Mouse (Mus musculus) lung, embryonic 15.5 days (tissue): ENCODE measurements around the gene Speer4d. TPM values are rescaled to one million over a fixed set of nuclear protein-coding genes. Genes with fewer than 3 reads are reported as not detected.
"Not testable (repeated sequence)": the region's sequence is repeated elsewhere in the genome, so short reads cannot be mapped to it uniquely, and the experiment has no call there.

Experiments
- ATAC-seq: fragments of 200-750 bp; cut with Nextera tagmentation; 2 replicates; pipeline ENCODE4 v1.8.0; 2017; ENCODE audit warnings: moderate number of reproducible peaks, borderline replicate concordance; ENCODE audit not compliant: low FRiP score, low TSS enrichment; ENCODE audit errors: extremely low read depth
- H3K27ac ChIP-seq: fragments of 300-500 bp; sonication (generic); 2 replicates; pipeline ENCODE4 v1.5.1; 2015; ENCODE audit warnings: moderate library complexity, mild to moderate bottlenecking, inconsistent platforms
- H3K27me3 ChIP-seq: fragments of 300-500 bp; sonication (generic); 2 replicates; pipeline ENCODE4 v1.6.1; 2015; ENCODE audit warnings: inconsistent platforms
- H3K36me3 ChIP-seq: fragments of 300-500 bp; sonication (generic); 2 replicates; pipeline ENCODE4 v1.6.1; 2015; ENCODE audit warnings: inconsistent platforms
- H3K4me1 ChIP-seq: fragments of 300-500 bp; sonication (generic); 2 replicates; pipeline ENCODE4 v1.6.1; 2015; ENCODE audit warnings: inconsistent platforms
- H3K4me2 ChIP-seq: fragments of 300-500 bp; sonication (generic); 2 replicates; pipeline ENCODE4 v1.6.1; 2015; ENCODE audit warnings: inconsistent platforms, mild to moderate bottlenecking, moderate library complexity
- H3K4me3 ChIP-seq: fragments of 300-500 bp; sonication (generic); 2 replicates; pipeline ENCODE4 v1.5.1; 2015; ENCODE audit warnings: mild to moderate bottlenecking, inconsistent platforms
- H3K9ac ChIP-seq: fragments of 300-500 bp; sonication (generic); 2 replicates; pipeline ENCODE4 v1.6.1; 2015; ENCODE audit warnings: inconsistent platforms
- H3K9me3 ChIP-seq: fragments of 300-500 bp; sonication (generic); 2 replicates; pipeline ENCODE4 v1.6.1; 2016; ENCODE audit warnings: inconsistent platforms
- WGBS: fragments of 180-500 bp; shearing (Covaris S2); methylation state at CpG from one replicate; pipeline ENCODE4 v1.1.7; 2015; 5-methylcytosine and 5-hydroxymethylcytosine counted together
- polyA plus RNA-seq: library from polyadenylated mRNA; unstranded; fragments of >200 nt; fragmentation: Nextera tagmentation; extraction: Ambion mirVana; gene quantifications from 2 replicates; pipeline ENCODE4 v1.2.1, GENCODE M21; 2015

Gene Speer4d
- polyA plus RNA-seq, 1 experiment from 2014 or later = not detected

GRCm38 (mm10) chr5:15603585-15603984, 15.3 kb upstream of the Speer4d start:
- not testable (repeated sequence) for H3K4me1 ChIP-seq, H3K9me3 ChIP-seq, H3K4me2 ChIP-seq, H3K36me3 ChIP-seq, ATAC-seq, H3K27ac ChIP-seq, H3K4me3 ChIP-seq, H3K27me3 ChIP-seq, H3K9ac ChIP-seq
- 74% methylated on average over 8 of the region's 8 CpGs for WGBS

- not testable (repeated sequence) for H3K4me1 ChIP-seq, H3K27ac ChIP-seq, H3K4me2 ChIP-seq, H3K36me3 ChIP-seq, H3K9me3 ChIP-seq, H3K4me3 ChIP-seq, ATAC-seq, H3K9ac ChIP-seq, H3K27me3 ChIP-seq
- WGBS = 57% methylated on average over 6 of the region's 6 CpGs
These were observed 12.2 kb upstream of the Speer4d start for GRCm38 (mm10) chr5:15606677-15607076.

DNA sequence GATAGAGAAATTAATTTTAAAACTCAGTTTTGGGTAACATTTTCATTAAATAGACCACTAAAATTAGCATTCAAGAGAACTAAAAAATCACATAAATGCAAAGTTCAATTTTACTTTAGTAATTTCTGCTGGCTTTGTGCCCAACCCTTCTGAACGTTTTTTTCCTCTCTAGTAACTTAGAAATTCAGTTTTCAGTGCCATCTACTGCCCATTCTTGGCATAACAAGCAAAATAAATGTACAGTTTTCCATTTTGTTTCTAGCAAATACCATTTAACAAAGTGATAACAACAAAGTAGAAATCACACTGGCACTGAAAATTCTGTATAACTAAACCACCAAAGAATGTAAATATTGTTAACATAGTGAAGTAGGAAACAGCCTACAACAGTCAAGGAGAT, 8.2 kb upstream of the Speer4d start:
- not testable (repeated sequence) for H3K4me2 ChIP-seq, H3K27ac ChIP-seq, ATAC-seq, H3K36me3 ChIP-seq, H3K27me3 ChIP-seq, H3K4me1 ChIP-seq, H3K4me3 ChIP-seq, H3K9ac ChIP-seq, H3K9me3 ChIP-seq
- 2% methylated on average over 1 of the region's 1 CpGs for WGBS

DNA sequence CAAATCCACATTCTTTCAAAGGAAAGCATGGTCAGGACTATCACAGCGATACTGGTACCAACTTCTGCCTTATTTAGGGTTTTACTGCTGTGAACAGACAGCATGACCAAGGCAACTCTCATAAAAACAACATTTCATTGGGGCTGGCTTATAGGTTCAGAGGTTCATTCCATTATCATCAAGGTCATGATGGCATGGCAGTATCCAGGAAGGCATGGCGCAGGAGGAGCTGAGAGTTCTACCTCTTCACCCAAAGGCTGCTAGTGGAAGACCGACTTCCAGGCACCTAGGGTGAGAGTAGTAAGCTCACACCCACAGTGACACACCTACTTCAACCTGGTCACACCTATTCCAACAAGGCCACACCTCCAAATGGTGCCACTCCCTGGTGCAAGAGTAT, 2.7 kb upstream of the Speer4d start:
- ATAC-seq, H3K36me3 ChIP-seq, H3K4me1 ChIP-seq, H3K4me3 ChIP-seq, H3K27me3 ChIP-seq, H3K27ac ChIP-seq, H3K9me3 ChIP-seq, H3K4me2 ChIP-seq, H3K9ac ChIP-seq: not testable (repeated sequence)
- WGBS = 71% methylated on average over 3 of the region's 3 CpGs

GRCm38 (mm10) chr5:15628136-15628535, 9.3 kb downstream of the Speer4d start:
- H3K4me2 ChIP-seq, H3K27me3 ChIP-seq, ATAC-seq, H3K9me3 ChIP-seq, H3K27ac ChIP-seq, H3K9ac ChIP-seq, H3K36me3 ChIP-seq, H3K4me1 ChIP-seq, H3K4me3 ChIP-seq: not testable (repeated sequence)
- 21% methylated on average over 1 of the region's 1 CpGs for WGBS

- H3K4me1 ChIP-seq, H3K36me3 ChIP-seq, H3K4me2 ChIP-seq, H3K27me3 ChIP-seq, H3K9me3 ChIP-seq, H3K4me3 ChIP-seq, ATAC-seq, H3K27ac ChIP-seq, H3K9ac ChIP-seq: not testable (repeated sequence)
- WGBS = 33% methylated on average over 5 of the region's 5 CpGs
These were observed 11.2 kb downstream of the Speer4d start for GRCm38 (mm10) chr5:15630068-15630467.

GRCm38 (mm10) chr5:15637637-15638036, 18.8 kb downstream of the Speer4d start:
- not testable (repeated sequence) for H3K9me3 ChIP-seq, H3K4me2 ChIP-seq, H3K4me1 ChIP-seq, H3K4me3 ChIP-seq, H3K27me3 ChIP-seq, H3K36me3 ChIP-seq, H3K27ac ChIP-seq, H3K9ac ChIP-seq
- peak; percentile 57; the same call in 1 of the 2 replicates for ATAC-seq
- 47% methylated on average over 2 of the region's 2 CpGs for WGBS

DNA sequence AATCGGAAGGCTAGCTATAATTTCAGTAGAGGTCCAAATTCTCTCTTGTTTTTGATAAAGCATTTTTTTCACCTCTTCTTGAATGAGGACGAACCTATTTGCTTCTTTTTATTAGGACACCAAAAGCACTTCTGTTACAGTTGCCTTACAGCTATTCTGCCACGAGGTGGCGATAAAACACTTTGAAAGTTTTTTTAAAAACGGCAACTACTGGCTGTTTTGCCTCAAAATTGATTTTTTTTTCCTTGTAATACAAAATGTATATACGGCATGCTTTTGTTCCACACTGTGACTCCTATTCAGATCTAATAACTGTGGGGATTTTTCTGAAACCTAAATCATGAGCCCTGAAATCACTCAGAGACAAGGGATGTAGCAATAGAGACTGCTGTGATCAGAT, 26.8 kb downstream of the Speer4d start:
- 25% methylated on average over 6 of the region's 6 CpGs for WGBS
- H3K9ac ChIP-seq, H3K27ac ChIP-seq, H3K4me1 ChIP-seq, H3K4me3 ChIP-seq, H3K4me2 ChIP-seq, ATAC-seq, H3K27me3 ChIP-seq, H3K9me3 ChIP-seq, H3K36me3 ChIP-seq: not testable (repeated sequence)

DNA sequence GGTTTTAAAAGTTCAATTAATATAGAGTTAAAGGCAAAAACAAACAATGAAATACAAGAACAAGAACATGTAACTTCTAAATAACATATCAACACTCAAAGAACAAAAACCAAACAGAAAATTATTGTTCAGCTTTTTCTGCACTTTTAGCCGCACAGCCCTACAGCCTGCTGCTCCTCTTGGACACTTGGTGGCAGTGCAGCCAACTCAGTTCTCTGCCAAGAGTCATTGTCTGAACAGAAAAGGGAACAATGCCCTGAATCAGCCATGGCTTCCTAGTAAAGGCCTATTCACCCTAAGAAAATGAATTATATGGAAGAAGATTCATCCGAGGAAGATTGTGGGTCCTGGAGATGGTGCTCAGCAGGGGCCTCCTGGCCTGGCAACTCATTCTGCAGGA, 33.5 kb downstream of the Speer4d start:
- H3K4me2 ChIP-seq, H3K4me3 ChIP-seq, H3K36me3 ChIP-seq, H3K27ac ChIP-seq, H3K4me1 ChIP-seq, ATAC-seq, H3K9me3 ChIP-seq, H3K27me3 ChIP-seq, H3K9ac ChIP-seq: not testable (repeated sequence)
- whole genome bisulfite sequencing = 63% methylated on average over 2 of the region's 2 CpGs

DNA sequence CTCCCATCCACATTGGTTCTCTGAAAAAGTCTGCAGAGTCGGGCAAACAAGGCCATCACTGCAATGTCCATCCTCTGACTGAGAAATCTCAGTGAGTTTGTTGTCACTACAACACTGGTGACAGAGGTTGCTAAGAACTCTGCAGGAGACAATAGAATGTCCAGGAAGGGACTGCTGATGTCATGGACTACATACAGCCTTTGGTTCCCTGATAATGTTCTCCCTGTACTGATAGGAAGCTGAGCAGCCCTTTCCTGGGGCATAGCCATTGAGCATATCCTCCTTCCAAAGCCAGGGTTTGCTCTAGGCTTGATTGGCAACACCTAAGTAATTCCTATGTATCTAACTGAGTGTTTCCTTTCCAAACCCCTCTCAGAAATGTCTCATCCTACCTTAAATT, 38.1 kb downstream of the Speer4d start, which contains the start of gene 4930572O03Rik:
Gene 4930572O03Rik, minus strand, starts transcription at position 101 of the 400 bp plus-strand sequence.
- not testable (repeated sequence) for H3K36me3 ChIP-seq, H3K27ac ChIP-seq, ATAC-seq, H3K9ac ChIP-seq, H3K27me3 ChIP-seq, H3K4me1 ChIP-seq, H3K9me3 ChIP-seq, H3K4me3 ChIP-seq, H3K4me2 ChIP-seq
- WGBS = 65% methylated on average over 1 of the region's 1 CpGs

- 69% methylated on average over 7 of the region's 7 CpGs for WGBS
- not testable (repeated sequence) for H3K9me3 ChIP-seq, H3K36me3 ChIP-seq, H3K27ac ChIP-seq, H3K4me2 ChIP-seq, ATAC-seq, H3K4me3 ChIP-seq, H3K9ac ChIP-seq, H3K4me1 ChIP-seq, H3K27me3 ChIP-seq
These were observed 45.0 kb downstream of the Speer4d start for GRCm38 (mm10) chr5:15663847-15664246.

GRCm38 (mm10) chr5:15670789-15671188, 51.9 kb downstream of the Speer4d start:
- ATAC-seq = peak; percentile 55; the same call in 1 of the 2 replicates
- 85% methylated on average over 9 of the region's 18 CpGs for WGBS

More at GRCm38 (mm10) chr5:15670789-15671188, 51.9 kb downstream of the Speer4d start:
- H3K4me2 ChIP-seq, H3K9me3 ChIP-seq, H3K9ac ChIP-seq, H3K4me1 ChIP-seq, H3K36me3 ChIP-seq, H3K27me3 ChIP-seq, H3K4me3 ChIP-seq, H3K27ac ChIP-seq: not testable (repeated sequence)
